Mouse (Mus musculus): Measurements from ENCODE around the gene Hapln4. TPM values are rescaled to one million over a fixed set of nuclear protein-coding genes. Genes with fewer than 3 reads are reported as not detected.

The Hapln4 gene
- polyA plus RNA-seq, 1 experiment from 2014 or later: 0.02 TPM

DNA sequence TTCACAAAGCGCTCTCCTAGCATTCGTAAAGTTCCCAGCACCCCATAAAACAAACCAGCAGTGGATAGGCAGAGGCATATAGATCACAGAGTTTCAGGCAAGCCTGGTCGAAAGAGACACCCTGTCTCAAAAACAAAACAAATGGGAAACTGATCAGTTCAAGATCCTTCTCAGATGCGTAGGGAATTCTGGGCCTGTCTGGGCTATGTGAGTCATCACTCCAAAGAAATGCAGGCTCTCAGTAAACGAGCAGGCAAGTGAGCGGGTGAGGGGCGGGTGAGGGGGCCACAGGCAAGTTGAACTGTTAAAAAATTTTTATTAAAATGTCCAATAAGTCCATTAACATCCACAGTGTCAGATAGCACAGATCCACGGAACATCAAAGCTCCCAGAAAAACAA lies 9.5 kb downstream of the Hapln4 start:
- no peak for ATAC-seq
- Histone ChIP-seq H3K4me3 (ENCODE audit: low read depth, low read length) (no peak overlapping the region), H3K27ac (ENCODE audit: low read depth) (no peak overlapping the region), H3K9ac (replicated peaks) (no peak overlapping the region), H3K36me3 (replicated peaks; ENCODE audit: insufficient read depth, low read length) (no peaks in the 10 kb centered on the region), H3K9me3 (ENCODE audit: low read length) (no peaks in the 10 kb centered on the region), H3K27me3 (ENCODE audit: insufficient read depth, low read length) (peaks cover 33% of the 10 kb centered on the region), H3K4me1 (ENCODE audit: insufficient read depth) (0 out of 2 replicates have a peak, but pooled peaks cover 4% of the 10 kb centered on the region), H3K4me2 (ENCODE audit: low read depth, low read length) (no peak overlapping the region)
- DNase-seq: no peak
- WGBS (ENCODE audit: insufficient replicate concordance): 61% methylated on average over 8 of the region's 8 CpGs
- TF ChIP-seq CTCF (IDR thresholded peaks at IDR 0.05; ENCODE audit: low read depth): no peak

DNA sequence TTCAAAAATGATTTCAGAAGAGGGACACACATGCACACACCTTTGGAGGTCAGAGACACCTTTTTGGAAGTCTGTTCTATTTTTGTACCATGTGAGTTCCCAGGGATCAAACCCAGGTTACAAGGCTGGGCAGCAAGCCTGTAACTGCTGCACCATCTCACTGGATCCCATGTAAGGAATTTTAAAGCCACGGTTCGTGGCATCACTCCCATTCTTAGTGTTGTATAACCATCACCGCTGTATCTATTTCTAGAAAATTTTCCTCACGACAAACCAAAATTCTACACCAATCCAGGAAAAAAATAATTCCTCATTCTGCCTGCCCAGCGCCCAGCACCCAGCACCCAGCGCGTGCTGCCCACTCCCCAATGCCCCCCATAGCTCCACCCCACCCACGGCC lies 16.0 kb downstream of the Hapln4 start:
- Histone ChIP-seq H3K9ac (replicated peaks) (no peak overlapping the region), H3K27me3 (ENCODE audit: insufficient read depth, low read length) (0 out of 2 replicates have a peak, but pooled peaks cover 5% of the 10 kb centered on the region), H3K9me3 (ENCODE audit: low read length) (no peaks in the 10 kb centered on the region), H3K36me3 (replicated peaks; ENCODE audit: insufficient read depth, low read length) (no peaks in the 10 kb centered on the region), H3K4me2 (ENCODE audit: low read depth, low read length) (no peak overlapping the region), H3K27ac (ENCODE audit: low read depth) (no peak overlapping the region), H3K4me3 (ENCODE audit: low read depth, low read length) (no peak overlapping the region), H3K4me1 (ENCODE audit: insufficient read depth) (no peaks in the 10 kb centered on the region)
- WGBS (ENCODE audit: insufficient replicate concordance): 63% methylated on average over 8 of the region's 8 CpGs
- TF ChIP-seq EP300 (IDR thresholded peaks at IDR 0.05; ENCODE audit: low read depth): no peak
- TF ChIP-seq CTCF (IDR thresholded peaks at IDR 0.05; ENCODE audit: low read depth): no peak
- DNase-seq (no peak), ATAC-seq (no peak)

DNA sequence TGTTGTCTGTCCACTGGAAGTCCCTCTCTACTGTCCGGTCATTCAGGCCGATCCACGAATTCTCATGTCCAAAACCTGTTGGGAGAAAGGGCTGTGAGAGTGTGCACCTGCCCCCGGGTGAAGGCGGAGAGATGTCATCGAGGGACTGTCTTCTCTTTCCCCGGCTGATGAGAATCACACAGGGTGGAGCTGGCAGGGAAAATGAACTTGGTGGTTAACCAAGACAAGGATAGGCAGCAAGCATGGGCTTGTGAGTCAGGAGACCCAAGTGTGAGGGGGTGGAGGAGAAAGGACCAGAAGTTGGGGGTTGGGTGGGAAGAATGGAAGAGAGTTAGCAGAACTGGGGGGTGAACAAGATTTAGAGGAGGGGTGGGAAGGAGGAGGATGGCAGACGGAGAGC lies 17.0 kb downstream of the Hapln4 start:
- no peaks in the 10 kb centered on the region for H3K4me1 ChIP-seq (ENCODE audit: insufficient read depth)
- H3K36me3 ChIP-seq (replicated peaks; ENCODE audit: insufficient read depth, low read length): no peaks in the 10 kb centered on the region
- H3K27ac ChIP-seq (ENCODE audit: low read depth): no peak overlapping the region
- ATAC-seq: no peak
- no peak overlapping the region for H3K4me3 ChIP-seq (ENCODE audit: low read depth, low read length)
- WGBS (ENCODE audit: insufficient replicate concordance): 83% methylated on average over 8 of the region's 8 CpGs
- TF ChIP-seq CTCF (IDR thresholded peaks at IDR 0.05; ENCODE audit: low read depth) (no peak), EP300 (IDR thresholded peaks at IDR 0.05; ENCODE audit: low read depth) (no peak)
- no peak for DNase-seq
- no peaks in the 10 kb centered on the region for H3K9me3 ChIP-seq (ENCODE audit: low read length)
- no peak overlapping the region for H3K9ac ChIP-seq (replicated peaks)
- H3K4me2 ChIP-seq (ENCODE audit: low read depth, low read length): no peak overlapping the region
- H3K27me3 ChIP-seq (ENCODE audit: insufficient read depth, low read length): 0 out of 2 replicates have a peak, but pooled peaks cover 5% of the 10 kb centered on the region

DNA sequence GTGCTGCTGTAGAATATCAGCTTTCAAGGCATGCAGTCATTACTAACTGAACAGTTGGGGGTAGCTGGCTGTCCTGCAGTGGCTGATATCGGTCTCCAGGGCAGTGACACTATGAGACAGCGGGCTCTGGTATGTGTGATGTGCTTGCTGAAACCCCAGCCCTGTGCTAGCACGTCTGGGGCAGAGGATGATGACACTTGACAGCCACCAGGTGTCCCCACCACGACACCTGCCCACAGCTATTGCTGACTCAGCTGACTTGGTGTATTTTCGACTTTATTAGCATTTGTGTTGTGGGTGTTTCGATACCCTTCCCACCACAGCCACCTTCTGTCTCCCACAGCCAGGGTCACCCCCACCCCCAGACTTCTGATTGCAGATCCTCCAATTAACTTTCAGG lies 21.2 kb downstream of the Hapln4 start:
- Histone ChIP-seq H3K4me1 (ENCODE audit: insufficient read depth) (no peaks in the 10 kb centered on the region), H3K27me3 (ENCODE audit: insufficient read depth, low read length) (peaks cover 7% of the 10 kb centered on the region; the same call in 1 of the 2 replicates), H3K4me3 (ENCODE audit: low read depth, low read length) (no peak overlapping the region), H3K9ac (replicated peaks) (no peak overlapping the region), H3K9me3 (ENCODE audit: low read length) (no peaks in the 10 kb centered on the region), H3K36me3 (replicated peaks; ENCODE audit: insufficient read depth, low read length) (no peaks in the 10 kb centered on the region), H3K27ac (ENCODE audit: low read depth) (no peak overlapping the region), H3K4me2 (ENCODE audit: low read depth, low read length) (no peak overlapping the region)
- 8% methylated on average over 5 of the region's 6 CpGs for WGBS (ENCODE audit: insufficient replicate concordance)
- TF ChIP-seq CTCF (IDR thresholded peaks at IDR 0.05; ENCODE audit: low read depth): peak; percentile 82
- no peak for TF ChIP-seq EP300 (IDR thresholded peaks at IDR 0.05; ENCODE audit: low read depth)
- DNase-seq (peak; percentile 62), ATAC-seq (peak; percentile 72)

DNA sequence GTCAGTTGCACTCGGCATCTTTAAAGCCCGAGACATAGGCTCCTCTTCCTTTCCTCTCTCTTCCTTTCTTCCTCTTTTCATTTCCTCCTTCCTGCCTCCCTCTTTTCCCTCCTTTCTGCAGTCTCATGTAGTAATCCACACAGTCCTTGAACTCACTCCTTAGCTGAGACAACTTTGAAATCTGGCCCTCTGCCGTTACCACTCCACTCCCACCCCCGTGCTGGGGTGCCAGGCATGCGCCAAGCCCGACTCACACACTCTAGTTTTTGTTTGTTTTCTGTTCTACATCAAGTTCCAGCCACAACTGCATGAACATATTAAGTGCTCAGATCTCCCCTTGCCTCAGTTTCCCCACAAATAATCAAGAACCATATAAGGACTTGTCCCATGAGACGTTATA lies 21.7 kb downstream of the Hapln4 start:
- no peaks in the 10 kb centered on the region for H3K4me1 ChIP-seq (ENCODE audit: insufficient read depth)
- no peaks in the 10 kb centered on the region for H3K9me3 ChIP-seq (ENCODE audit: low read length)
- H3K9ac ChIP-seq (replicated peaks): no peak overlapping the region
- H3K4me2 ChIP-seq (ENCODE audit: low read depth, low read length): no peak overlapping the region
- ATAC-seq (no peak), DNase-seq (no peak)
- H3K4me3 ChIP-seq (ENCODE audit: low read depth, low read length): no peak overlapping the region
- WGBS (ENCODE audit: insufficient replicate concordance): 63% methylated on average over 7 of the region's 7 CpGs
- no peak overlapping the region for H3K27ac ChIP-seq (ENCODE audit: low read depth)
- TF ChIP-seq EP300 (IDR thresholded peaks at IDR 0.05; ENCODE audit: low read depth) (no peak), CTCF (IDR thresholded peaks at IDR 0.05; ENCODE audit: low read depth) (no peak)
- no peaks in the 10 kb centered on the region for H3K36me3 ChIP-seq (replicated peaks; ENCODE audit: insufficient read depth, low read length)
- peaks cover 7% of the 10 kb centered on the region; the same call in 1 of the 2 replicates for H3K27me3 ChIP-seq (ENCODE audit: insufficient read depth, low read length)

DNA sequence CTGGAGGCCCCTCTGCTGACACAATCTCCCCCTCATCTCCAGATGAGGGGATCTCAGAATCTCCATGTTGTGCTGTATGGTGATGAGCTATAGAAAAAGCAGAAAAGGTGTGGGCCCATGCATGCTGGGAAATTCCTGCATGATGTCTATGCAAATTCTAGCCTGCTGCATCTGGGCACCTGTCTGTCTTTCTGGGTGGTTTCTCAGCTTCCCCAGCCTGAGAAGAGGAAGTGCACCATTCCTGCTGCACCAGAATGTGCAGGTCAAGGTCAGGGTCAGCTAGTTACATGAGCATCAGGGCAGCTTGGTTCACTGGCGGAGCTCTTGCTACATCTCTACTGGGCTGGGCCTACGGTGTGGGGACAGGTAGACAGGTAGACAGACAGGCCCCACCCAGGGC lies 27.2 kb downstream of the Hapln4 start:
- H3K9ac ChIP-seq (replicated peaks): no peak overlapping the region
- H3K4me2 ChIP-seq (ENCODE audit: low read depth, low read length): no peak overlapping the region
- no peak overlapping the region for H3K4me3 ChIP-seq (ENCODE audit: low read depth, low read length)
- DNase-seq: no peak
- TF ChIP-seq EP300 (IDR thresholded peaks at IDR 0.05; ENCODE audit: low read depth) (no peak), CTCF (IDR thresholded peaks at IDR 0.05; ENCODE audit: low read depth) (no peak)
- no peak overlapping the region for H3K27ac ChIP-seq (ENCODE audit: low read depth)
- H3K4me1 ChIP-seq (ENCODE audit: insufficient read depth): no peaks in the 10 kb centered on the region
- no peaks in the 10 kb centered on the region for H3K36me3 ChIP-seq (replicated peaks; ENCODE audit: insufficient read depth, low read length)
- H3K27me3 ChIP-seq (ENCODE audit: insufficient read depth, low read length): peaks cover 57% of the 10 kb centered on the region
- ATAC-seq: no peak
- 54% methylated on average over 2 of the region's 2 CpGs for WGBS (ENCODE audit: insufficient replicate concordance)
- no peaks in the 10 kb centered on the region for H3K9me3 ChIP-seq (ENCODE audit: low read length)

Data from liver, postnatal 0 days (tissue).